Mouse (Mus musculus) MEL (cell line): ENCODE measurements around the gene Galnt14. TPM values are rescaled to one million over a fixed set of nuclear protein-coding genes. Genes with fewer than 3 reads are reported as not detected.

Source experiments
- DNase-seq: peaks from one replicate; pipeline ENCODE4 v3.0.0; 2011; ENCODE audit warnings: low read depth, low spot score
- H3K27ac ChIP-seq: 2 replicates; pipeline ENCODE4 v1.5.1; 2012; ENCODE audit warnings: low read depth, mild to moderate bottlenecking, control low read depth, low read length, moderate library complexity; ENCODE audit not compliant: control insufficient read depth
- H3K27me3 ChIP-seq, 2 experiments: fragments of 150-350 bp in 1 of 2; sonication (generic) in 1 of 2; 2 replicates each; pipeline ENCODE4 v1.6.1; 2012; ENCODE audit warnings: low read length in 2 of 2, mild to moderate bottlenecking in 2 of 2, improper control_type of control experiment in 1 of 2, moderate library complexity in 1 of 2; ENCODE audit not compliant: insufficient read depth in 2 of 2, control insufficient read depth in 1 of 2
- H3K36me3 ChIP-seq, 2 experiments: 2 replicates each; pipeline ENCODE4 v1.6.1; 2012 to 2014; ENCODE audit warnings: low read length in 2 of 2, improper control_type of control experiment in 1 of 2, inconsistent platforms in 1 of 2, mild to moderate bottlenecking in 1 of 2; ENCODE audit not compliant: insufficient read depth in 2 of 2, control insufficient read depth in 1 of 2
- H3K4me1 ChIP-seq, 2 experiments: fragments of 150-350 bp in 1 of 2; sonication (generic) in 1 of 2; 2 replicates each; pipeline ENCODE4 v1.6.1; 2012; ENCODE audit warnings: low read length in 2 of 2, improper control_type of control experiment in 1 of 2, mild to moderate bottlenecking in 1 of 2; ENCODE audit not compliant: insufficient read depth in 2 of 2, control insufficient read depth in 1 of 2
- H3K4me3 ChIP-seq, 2 experiments: fragments of 150-350 bp in 1 of 2; sonication (generic) in 1 of 2; 2 replicates each; pipeline ENCODE4 v1.5.1; 2012; ENCODE audit warnings: low read depth in 2 of 2, low read length in 2 of 2, mild to moderate bottlenecking in 2 of 2, moderate library complexity in 2 of 2, control low read depth in 1 of 2, improper control_type of control experiment in 1 of 2; ENCODE audit not compliant: control insufficient read depth in 1 of 2, insufficient read depth in 1 of 2
- H3K79me2 ChIP-seq: 2 replicates; pipeline ENCODE4 v1.6.1; 2012; ENCODE audit warnings: mild to moderate bottlenecking, low read length, moderate library complexity; ENCODE audit not compliant: control insufficient read depth, poor library complexity, insufficient read depth
- H3K9ac ChIP-seq: 2 replicates; pipeline ENCODE4 v1.6.1; 2012; ENCODE audit warnings: low read depth, mild to moderate bottlenecking, control low read depth, low read length, moderate library complexity; ENCODE audit not compliant: control insufficient read depth, poor library complexity, severe bottlenecking
- H3K9me3 ChIP-seq: fragments of 150-350 bp; sonication (generic); replicated peaks from 2 replicates; pipeline ENCODE4 v1.6.1; 2012; ENCODE audit warnings: mild to moderate bottlenecking, low read length, improper control_type of control experiment, moderate library complexity; ENCODE audit not compliant: insufficient read depth
- BHLHE40 ChIP-seq: IDR thresholded peaks from 2 replicates; pipeline ENCODE4 v1.6.1; 2012; ENCODE audit warnings: low read depth, mild to moderate bottlenecking, inconsistent platforms, low read length, improper control_type of control experiment, borderline replicate concordance
- CHD1 ChIP-seq: IDR thresholded peaks from 2 replicates; pipeline ENCODE4 v1.6.1; 2012; ENCODE audit warnings: low read depth, mild to moderate bottlenecking, inconsistent platforms, low read length, improper control_type of control experiment
- E2F4 ChIP-seq: IDR thresholded peaks from 2 replicates; pipeline ENCODE4 v1.6.1; 2011; ENCODE audit warnings: low read depth, low read length, improper control_type of control experiment, borderline replicate concordance
- ELF1 ChIP-seq: IDR thresholded peaks from 2 replicates; pipeline ENCODE4 v1.6.1; 2014; ENCODE audit warnings: low read depth, mild to moderate bottlenecking, inconsistent platforms, low read length, improper control_type of control experiment, moderate library complexity
- EP300 ChIP-seq, 2 experiments: IDR thresholded peaks; 2 replicates each; pipeline ENCODE4 v1.6.1; 2011; ENCODE audit warnings: improper control_type of control experiment in 2 of 2, low read length in 2 of 2, low read depth in 1 of 2, mild to moderate bottlenecking in 1 of 2
- ETS1 ChIP-seq: IDR thresholded peaks from 2 replicates; pipeline ENCODE4 v1.6.1; 2012; ENCODE audit warnings: low read depth, mild to moderate bottlenecking, inconsistent platforms, low read length, improper control_type of control experiment, moderate library complexity
- GABPA ChIP-seq: IDR thresholded peaks from 2 replicates; pipeline ENCODE4 v1.6.1; 2012; ENCODE audit warnings: low read depth, mild to moderate bottlenecking, inconsistent platforms, low read length, improper control_type of control experiment, moderate library complexity
- GATA1 ChIP-seq: IDR thresholded peaks from 2 replicates; pipeline ENCODE4 v1.6.1; 2011; ENCODE audit warnings: low read depth, low read length, improper control_type of control experiment
- MAFK ChIP-seq: IDR thresholded peaks from 2 replicates; pipeline ENCODE4 v1.6.1; 2011; ENCODE audit warnings: low read depth, mild to moderate bottlenecking, low read length, improper control_type of control experiment, borderline replicate concordance
- MAX ChIP-seq: IDR thresholded peaks from 2 replicates; pipeline ENCODE4 v1.6.1; 2011; ENCODE audit warnings: low read length, improper control_type of control experiment
- MXI1 ChIP-seq: IDR thresholded peaks from 2 replicates; pipeline ENCODE4 v1.6.1; 2011; ENCODE audit warnings: mild to moderate bottlenecking, low read depth, low read length, improper control_type of control experiment
- MYB ChIP-seq: IDR thresholded peaks from 2 replicates; pipeline ENCODE4 v1.6.1; 2011; ENCODE audit warnings: mild to moderate bottlenecking, low read depth, low read length, improper control_type of control experiment
- NELFE ChIP-seq: IDR thresholded peaks from 2 replicates; pipeline ENCODE4 v1.6.1; 2011; ENCODE audit warnings: low read depth, low read length, improper control_type of control experiment
- RCOR1 ChIP-seq: IDR thresholded peaks from 2 replicates; pipeline ENCODE4 v1.6.1; 2012; ENCODE audit warnings: low read depth, mild to moderate bottlenecking, inconsistent platforms, low read length, improper control_type of control experiment
- SIN3A ChIP-seq: IDR thresholded peaks from 2 replicates; pipeline ENCODE4 v1.6.1; 2012; ENCODE audit warnings: low read length, improper control_type of control experiment, inconsistent platforms
- SMC3 ChIP-seq: IDR thresholded peaks from 2 replicates; pipeline ENCODE4 v1.6.1; 2011; ENCODE audit warnings: low read depth, low read length, improper control_type of control experiment
- USF1 ChIP-seq: IDR thresholded peaks from 2 replicates; pipeline ENCODE4 v1.6.1; 2014; ENCODE audit warnings: low read depth, mild to moderate bottlenecking, inconsistent platforms, low read length, improper control_type of control experiment, moderate library complexity
- USF2 ChIP-seq, 2 experiments: IDR thresholded peaks; 2 replicates each; pipeline ENCODE4 v1.6.1; 2011 to 2012; ENCODE audit warnings: improper control_type of control experiment in 2 of 2, low read length in 2 of 2, borderline replicate concordance in 1 of 2, inconsistent platforms in 1 of 2, low read depth in 1 of 2, mild to moderate bottlenecking in 1 of 2; ENCODE audit not compliant: insufficient read depth in 1 of 2
- ZC3H11A ChIP-seq: IDR thresholded peaks from 2 replicates; pipeline ENCODE4 v1.6.1; 2012; ENCODE audit warnings: low read depth, mild to moderate bottlenecking, inconsistent platforms, low read length, improper control_type of control experiment
- ZKSCAN1 ChIP-seq: IDR thresholded peaks from 2 replicates; pipeline ENCODE4 v1.6.1; 2012; ENCODE audit warnings: low read depth, mild to moderate bottlenecking, inconsistent platforms, low read length, improper control_type of control experiment, moderate library complexity
- ZMIZ1 ChIP-seq: IDR thresholded peaks from 2 replicates; pipeline ENCODE4 v1.6.1; 2012; ENCODE audit warnings: low read depth, mild to moderate bottlenecking, inconsistent platforms, low read length, improper control_type of control experiment, moderate library complexity
- ZNF384 ChIP-seq: IDR thresholded peaks from 2 replicates; pipeline ENCODE4 v1.6.1; 2012; ENCODE audit warnings: low read depth, mild to moderate bottlenecking, inconsistent platforms, low read length, improper control_type of control experiment
- polyA plus RNA-seq, 2 experiments: library from polyadenylated mRNA; stranded (reverse) in 1 of 2; unstranded in 1 of 2; fragments of >175 nt in 1 of 2; fragments of >200 nt in 1 of 2; gene quantifications; 2 replicates each; pipeline versions ENCODE4 v1.2.1 to v1.2.4; 2012; ENCODE audit warnings: low replicate concordance in 2 of 2, low read depth in 1 of 2; ENCODE audit not compliant: insufficient read length in 2 of 2, insufficient read depth in 1 of 2, missing spikeins in 1 of 2
- total RNA-seq: library from RNA; depleted of rRNA; stranded (reverse); fragments of 300-350 nt; gene quantifications from 2 replicates; pipeline ENCODE4 v1.2.3, GENCODE M21; 2012

The Galnt14 gene
- total and polyA plus RNA-seq, 3 experiments, result not detected

DNA sequence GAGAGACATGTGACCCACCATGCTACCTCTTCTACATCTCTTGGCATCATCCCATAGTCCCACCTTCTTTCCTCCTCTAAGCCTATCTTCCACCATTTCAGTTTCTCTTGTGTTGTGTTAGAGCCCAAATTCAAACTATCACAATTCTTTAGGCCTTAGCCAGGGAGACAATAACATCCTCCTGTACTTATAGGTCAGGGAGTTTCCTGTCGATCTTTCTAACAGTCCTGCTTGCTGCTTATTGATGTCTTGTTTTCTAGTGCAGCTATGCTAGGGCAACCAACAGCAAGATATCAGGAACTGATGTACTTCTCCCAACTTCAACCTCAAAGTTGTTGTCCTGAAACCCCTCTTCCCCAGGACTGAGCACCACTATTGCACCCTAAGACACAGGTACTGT lies 195.4 kb downstream of the Galnt14 start:
- H3K27ac ChIP-seq, result no peak overlapping the region
- no peaks in the 10 kb centered on the region for H3K9me3 ChIP-seq
- H3K36me3 ChIP-seq, result no peaks in the 10 kb centered on the region
- no peak overlapping the region for H3K9ac ChIP-seq
- no peak for TF ChIP-seq MAX
- TF ChIP-seq CHD1, result no peak
- TF ChIP-seq NELFE, result no peak
- TF ChIP-seq ZMIZ1, result no peak
- no peak for TF ChIP-seq GATA1
- no peak for TF ChIP-seq ZKSCAN1
- no peak for TF ChIP-seq BHLHE40
- TF ChIP-seq USF1, result no peak
- TF ChIP-seq SIN3A, result no peak
- no peak for TF ChIP-seq SMC3
- TF ChIP-seq ZNF384, result no peak
- TF ChIP-seq E2F4, result no peak
- TF ChIP-seq EP300 (IDR thresholded peaks at IDR 0.05; ENCODE audit: low read depth in 1 of 2, low read length in 2 of 2), result no peak
- TF ChIP-seq MYB, result no peak
- no peak for TF ChIP-seq ZC3H11A
- TF ChIP-seq USF2 (IDR thresholded peaks at IDR 0.05; ENCODE audit: borderline replicate concordance in 1 of 2, insufficient read depth in 1 of 2, low read depth in 1 of 2, low read length in 2 of 2), result no peak
- no peak for TF ChIP-seq GABPA
- no peak for TF ChIP-seq MAFK
- no peak for TF ChIP-seq ELF1
- TF ChIP-seq, all 39 proteins: peak for 0
- Histone ChIP-seq H3K4me1 (no peaks in the 10 kb centered on the region), H3K79me2 (no peaks in the 10 kb centered on the region), H3K27me3 (no peaks in the 10 kb centered on the region), H3K4me3 (no peak overlapping the region)
- no peak for DNase-seq

- no peak overlapping the region for H3K9ac ChIP-seq
- H3K4me3 ChIP-seq, result no peak overlapping the region
- TF ChIP-seq MXI1 (no peak), EP300 (IDR thresholded peaks at IDR 0.05; ENCODE audit: low read depth in 1 of 2, low read length in 2 of 2) (no peak), RCOR1 (no peak), ELF1 (no peak), ETS1 (no peak), SMC3 (no peak), USF2 (IDR thresholded peaks at IDR 0.05; ENCODE audit: borderline replicate concordance in 1 of 2, insufficient read depth in 1 of 2, low read depth in 1 of 2, low read length in 2 of 2) (no peak)
- DNase-seq, result no peak
- no peaks in the 10 kb centered on the region for H3K4me1 ChIP-seq
- H3K27ac ChIP-seq, result no peak overlapping the region
- no peaks in the 10 kb centered on the region for H3K79me2 ChIP-seq
- no peaks in the 10 kb centered on the region for H3K27me3 ChIP-seq
- H3K36me3 ChIP-seq, result no peaks in the 10 kb centered on the region
- H3K9me3 ChIP-seq, result no peaks in the 10 kb centered on the region
Measured at GRCm38 (mm10) chr17:73514258-73514657, 196.0 kb downstream of the Galnt14 start.
